Mouse (Mus musculus): ENCODE measurements at regions not wholly inside any gene's neighbourhood (a gene's known extent, or its start where the extent isn't known, plus 50 kb on each side); places are given as distances from the start of the nearest gene placed in this dataset.

- H3ac ChIP-seq (ENCODE audit: control insufficient read depth, insufficient read length, low read depth): no peak overlapping the region
- no peaks in the 10 kb centered on the region for H3K79me2 ChIP-seq (ENCODE audit: control insufficient read depth, insufficient read depth)
- no peaks in the 10 kb centered on the region for H3K36me3 ChIP-seq (ENCODE audit: control insufficient read depth, insufficient read depth)
- no peaks in the 10 kb centered on the region for H3K27me3 ChIP-seq (ENCODE audit: control insufficient read depth, insufficient read depth, insufficient read length)
- TF ChIP-seq MYOD1 (IDR thresholded peaks at IDR 0.05; ENCODE audit: control insufficient read depth, insufficient read length, low read depth) (no peak), MYOG (IDR thresholded peaks at IDR 0.05; ENCODE audit: control insufficient read depth, extremely low read depth, insufficient read length) (no peak), CEBPB (IDR thresholded peaks at IDR 0.05; ENCODE audit: low read depth) (no peak), FOSL1 (IDR thresholded peaks at IDR 0.05; ENCODE audit: insufficient read depth, low read length, poor library complexity, severe bottlenecking) (no peak)
- H3K4me3 ChIP-seq (ENCODE audit: insufficient read depth, poor library complexity, severe bottlenecking): no peak overlapping the region
- H3K79me3 ChIP-seq (ENCODE audit: low read depth): no peaks in the 10 kb centered on the region
These were observed 74.6 kb upstream of the Fermt1 start for GRCm38 (mm10) chr2:133020173-133020837.

GRCm38 (mm10) chr2:133021244-133021643 is 75.5 kb upstream of the Fermt1 start:
- TF ChIP-seq MYOG (IDR thresholded peaks at IDR 0.05; ENCODE audit: control insufficient read depth, extremely low read depth, insufficient read length) (no peak), CTCF (IDR thresholded peaks at IDR 0.05; ENCODE audit: control insufficient read depth, insufficient read depth, insufficient read length) (no peak), USF1 (IDR thresholded peaks at IDR 0.05; ENCODE audit: low read depth) (no peak), FOSL1 (IDR thresholded peaks at IDR 0.05; ENCODE audit: insufficient read depth, low read length, poor library complexity, severe bottlenecking) (no peak), MYOD1 (IDR thresholded peaks at IDR 0.05; ENCODE audit: control insufficient read depth, insufficient read length, low read depth) (no peak)
- H3K4me3 ChIP-seq (ENCODE audit: insufficient read depth, poor library complexity, severe bottlenecking): no peak overlapping the region

GRCm38 (mm10) chr2:133027038-133027437 is 81.3 kb upstream of the Fermt1 start:
- Histone ChIP-seq H3K79me3 (ENCODE audit: low read depth) (no peaks in the 10 kb centered on the region), H3K36me3 (ENCODE audit: control insufficient read depth, insufficient read depth) (no peaks in the 10 kb centered on the region), H3K4me3 (ENCODE audit: insufficient read depth, poor library complexity, severe bottlenecking) (no peak overlapping the region), H3K27me3 (ENCODE audit: control insufficient read depth, insufficient read depth, insufficient read length) (no peaks in the 10 kb centered on the region), H3K79me2 (ENCODE audit: control insufficient read depth, insufficient read depth) (no peaks in the 10 kb centered on the region), H3ac (ENCODE audit: control insufficient read depth, insufficient read length, low read depth) (no peak overlapping the region)
- TF ChIP-seq CEBPB (IDR thresholded peaks at IDR 0.05; ENCODE audit: low read depth): no peak
- no peak for TF ChIP-seq MYOG (IDR thresholded peaks at IDR 0.05; ENCODE audit: control insufficient read depth, extremely low read depth, insufficient read length)
- TF ChIP-seq MAX (IDR thresholded peaks at IDR 0.05): no peak
- TF ChIP-seq FOSL1 (IDR thresholded peaks at IDR 0.05; ENCODE audit: insufficient read depth, low read length, poor library complexity, severe bottlenecking): no peak
- no peak for TF ChIP-seq MYOD1 (IDR thresholded peaks at IDR 0.05; ENCODE audit: control insufficient read depth, insufficient read length, low read depth)
- no peak for TF ChIP-seq CTCF (IDR thresholded peaks at IDR 0.05; ENCODE audit: control insufficient read depth, insufficient read depth, insufficient read length)
- TF ChIP-seq USF1 (IDR thresholded peaks at IDR 0.05; ENCODE audit: low read depth): no peak

More at GRCm38 (mm10) chr2:133021244-133021643, 75.5 kb upstream of the Fermt1 start:
- Histone ChIP-seq H3K27me3 (ENCODE audit: control insufficient read depth, insufficient read depth, insufficient read length) (no peaks in the 10 kb centered on the region), H3ac (ENCODE audit: control insufficient read depth, insufficient read length, low read depth) (no peak overlapping the region), H3K79me2 (ENCODE audit: control insufficient read depth, insufficient read depth) (no peaks in the 10 kb centered on the region), H3K79me3 (ENCODE audit: low read depth) (no peaks in the 10 kb centered on the region), H3K36me3 (ENCODE audit: control insufficient read depth, insufficient read depth) (no peaks in the 10 kb centered on the region)

- TF ChIP-seq CEBPB (IDR thresholded peaks at IDR 0.05; ENCODE audit: low read depth) (no peak), MYOG (IDR thresholded peaks at IDR 0.05; ENCODE audit: control insufficient read depth, extremely low read depth, insufficient read length) (no peak), MYOD1 (IDR thresholded peaks at IDR 0.05; ENCODE audit: control insufficient read depth, insufficient read length, low read depth) (no peak), CTCF (IDR thresholded peaks at IDR 0.05; ENCODE audit: control insufficient read depth, insufficient read depth, insufficient read length) (no peak), USF1 (IDR thresholded peaks at IDR 0.05; ENCODE audit: low read depth) (no peak)
- H3K36me3 ChIP-seq (ENCODE audit: control insufficient read depth, insufficient read depth): no peaks in the 10 kb centered on the region
- no peaks in the 10 kb centered on the region for H3K79me3 ChIP-seq (ENCODE audit: low read depth)
- H3K79me2 ChIP-seq (ENCODE audit: control insufficient read depth, insufficient read depth): no peaks in the 10 kb centered on the region
- H3K4me3 ChIP-seq (ENCODE audit: insufficient read depth, poor library complexity, severe bottlenecking): no peak overlapping the region
- H3K27me3 ChIP-seq (ENCODE audit: control insufficient read depth, insufficient read depth, insufficient read length): no peaks in the 10 kb centered on the region
- no peak overlapping the region for H3ac ChIP-seq (ENCODE audit: control insufficient read depth, insufficient read length, low read depth)
These were observed 89.7 kb upstream of the Fermt1 start for GRCm38 (mm10) chr2:133035421-133035820.

GRCm38 (mm10) chr2:133040708-133041107 is 95.0 kb upstream of the Fermt1 start:
- Histone ChIP-seq H3ac (ENCODE audit: control insufficient read depth, insufficient read length, low read depth) (no peak overlapping the region), H3K27me3 (ENCODE audit: control insufficient read depth, insufficient read depth, insufficient read length) (no peaks in the 10 kb centered on the region), H3K79me3 (ENCODE audit: low read depth) (no peaks in the 10 kb centered on the region), H3K79me2 (ENCODE audit: control insufficient read depth, insufficient read depth) (no peaks in the 10 kb centered on the region), H3K4me3 (ENCODE audit: insufficient read depth, poor library complexity, severe bottlenecking) (no peak overlapping the region), H3K36me3 (ENCODE audit: control insufficient read depth, insufficient read depth) (no peaks in the 10 kb centered on the region)
- TF ChIP-seq CTCF (IDR thresholded peaks at IDR 0.05; ENCODE audit: control insufficient read depth, insufficient read depth, insufficient read length) (no peak), FOSL1 (IDR thresholded peaks at IDR 0.05; ENCODE audit: insufficient read depth, low read length, poor library complexity, severe bottlenecking) (no peak), MYOG (IDR thresholded peaks at IDR 0.05; ENCODE audit: control insufficient read depth, extremely low read depth, insufficient read length) (no peak), CEBPB (IDR thresholded peaks at IDR 0.05; ENCODE audit: low read depth) (no peak), MAX (IDR thresholded peaks at IDR 0.05) (no peak), USF1 (IDR thresholded peaks at IDR 0.05; ENCODE audit: low read depth) (no peak), MYOD1 (IDR thresholded peaks at IDR 0.05; ENCODE audit: control insufficient read depth, insufficient read length, low read depth) (no peak)
